Mouse (Mus musculus): ENCODE data around the gene 4930564D02Rik. TPM values are rescaled to one million over a fixed set of nuclear protein-coding genes. Genes with fewer than 3 reads are reported as not detected.

Gene 4930564D02Rik
- total and polyA plus RNA-seq, 3 experiments, result not detected

DNA sequence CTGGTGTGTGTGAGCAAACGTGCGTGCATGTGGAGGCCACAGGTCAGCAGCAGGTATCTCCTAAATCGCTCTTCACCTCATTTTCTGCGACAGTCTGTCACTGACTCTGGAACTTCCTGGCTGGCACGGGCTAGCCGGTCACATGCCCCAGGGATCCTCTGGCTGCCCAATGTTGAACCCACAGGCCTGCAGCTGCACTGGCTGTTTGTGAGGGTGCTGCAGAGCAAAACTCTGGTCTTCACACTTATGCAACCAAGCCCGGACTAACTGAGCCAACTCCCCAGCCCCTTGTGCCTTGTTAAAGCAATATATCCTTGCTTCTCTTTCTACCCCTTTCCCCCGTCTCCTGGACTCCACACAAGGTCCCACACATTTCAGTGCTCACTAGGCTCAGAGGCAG is 19.0 kb upstream of the 4930564D02Rik start:
- DNase-seq (ENCODE audit: low spot score), result no peak
- Histone ChIP-seq H3K4me3 (ENCODE audit: low read depth, low read length) (no peak overlapping the region), H3K27me3 (ENCODE audit: insufficient read depth, low read length) (peaks cover 9% of the 10 kb centered on the region; the same call in 1 of the 2 replicates), H3K4me1 (ENCODE audit: insufficient read depth, low read depth, low read length) (0 out of 2 replicates have a peak, but pooled peaks cover 2% of the 10 kb centered on the region), H3K36me3 (replicated peaks) (no peaks in the 10 kb centered on the region), H3K9me3 (replicated peaks) (no peaks in the 10 kb centered on the region)
- no peak for ATAC-seq (ENCODE audit: extremely low read depth, insufficient number of reproducible peaks, low FRiP score, poor library complexity, severe bottlenecking)
- TF ChIP-seq GATA2 (IDR thresholded peaks at IDR 0.05; ENCODE audit: borderline replicate concordance, low read depth, low read length) (no peak), TAL1 (conservative IDR thresholded peaks at IDR 0.05; ENCODE audit: low read depth, low read length) (no peak), CTCF (IDR thresholded peaks at IDR 0.05; ENCODE audit: low read depth, low read length) (no peak), POLR2AphosphoS5 (IDR thresholded peaks at IDR 0.05; ENCODE audit: insufficient replicate concordance, low read depth, low read length) (no peak), GATA1 (IDR thresholded peaks at IDR 0.05; ENCODE audit: borderline replicate concordance, low read length) (no peak)

DNA sequence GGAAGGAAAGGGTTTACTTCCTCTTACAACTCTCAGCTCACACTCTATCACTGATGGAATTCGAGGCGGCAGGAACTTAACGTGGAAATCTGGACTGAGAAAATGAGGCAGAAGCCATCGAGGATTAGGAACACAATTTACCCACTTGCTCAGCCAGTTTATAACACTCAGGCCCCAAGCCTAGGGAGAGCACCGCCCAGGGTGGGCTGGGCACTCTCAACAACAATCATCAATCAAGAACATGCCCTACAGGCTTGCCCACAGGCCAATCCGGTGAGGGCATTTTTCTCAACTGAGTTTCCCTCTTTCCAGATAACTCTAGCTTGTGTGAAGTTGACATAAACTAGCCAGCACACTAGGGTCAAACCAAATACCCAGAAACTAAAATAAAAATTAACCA is 16.8 kb upstream of the 4930564D02Rik start:
- H3K27me3 ChIP-seq (ENCODE audit: insufficient read depth, low read length), result peaks cover 14% of the 10 kb centered on the region; the same call in 1 of the 2 replicates
- H3K4me3 ChIP-seq (ENCODE audit: low read depth, low read length), result no peak overlapping the region
- 0 out of 2 replicates have a peak, but pooled peaks cover 7% of the 10 kb centered on the region for H3K4me1 ChIP-seq (ENCODE audit: insufficient read depth, low read depth, low read length)
- no peak for DNase-seq (ENCODE audit: low spot score)
- no peak for ATAC-seq (ENCODE audit: extremely low read depth, insufficient number of reproducible peaks, low FRiP score, poor library complexity, severe bottlenecking)
- no peaks in the 10 kb centered on the region for H3K36me3 ChIP-seq (replicated peaks)
- no peaks in the 10 kb centered on the region for H3K9me3 ChIP-seq (replicated peaks)
- TF ChIP-seq GATA1 (IDR thresholded peaks at IDR 0.05; ENCODE audit: borderline replicate concordance, low read length), result no peak
- no peak for TF ChIP-seq GATA2 (IDR thresholded peaks at IDR 0.05; ENCODE audit: borderline replicate concordance, low read depth, low read length)
- no peak for TF ChIP-seq CTCF (IDR thresholded peaks at IDR 0.05; ENCODE audit: low read depth, low read length)
- no peak for TF ChIP-seq POLR2AphosphoS5 (IDR thresholded peaks at IDR 0.05; ENCODE audit: insufficient replicate concordance, low read depth, low read length)
- TF ChIP-seq TAL1 (conservative IDR thresholded peaks at IDR 0.05; ENCODE audit: low read depth, low read length), result no peak

DNA sequence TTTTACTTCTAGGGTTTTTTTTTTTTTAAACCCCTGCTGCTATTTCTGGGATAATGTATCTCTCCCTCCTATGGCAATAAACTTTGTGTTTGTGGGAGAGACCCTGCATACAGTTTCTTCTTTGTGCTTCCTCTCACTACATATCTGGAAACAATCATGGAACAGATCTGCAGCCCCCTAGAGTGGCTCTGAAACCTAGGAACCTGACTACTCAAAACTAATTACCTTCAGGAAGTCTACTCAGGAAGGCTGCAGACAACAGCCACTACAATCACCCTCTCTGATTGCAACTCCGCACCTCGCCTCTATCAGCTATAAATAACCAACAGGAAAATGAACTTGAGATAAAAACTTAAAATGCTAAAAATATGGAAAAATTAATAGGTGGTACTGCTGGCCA is 15.5 kb upstream of the 4930564D02Rik start:
- Histone ChIP-seq H3K4me1 (ENCODE audit: insufficient read depth, low read depth, low read length) (0 out of 2 replicates have a peak, but pooled peaks cover 7% of the 10 kb centered on the region), H3K27me3 (ENCODE audit: insufficient read depth, low read length) (peaks cover 12% of the 10 kb centered on the region; the same call in 1 of the 2 replicates), H3K4me3 (ENCODE audit: low read depth, low read length) (no peak overlapping the region), H3K9me3 (replicated peaks) (no peaks in the 10 kb centered on the region), H3K36me3 (replicated peaks) (no peaks in the 10 kb centered on the region)
- ATAC-seq (ENCODE audit: extremely low read depth, insufficient number of reproducible peaks, low FRiP score, poor library complexity, severe bottlenecking) (no peak), DNase-seq (ENCODE audit: low spot score) (no peak)
- no peak for TF ChIP-seq POLR2AphosphoS5 (IDR thresholded peaks at IDR 0.05; ENCODE audit: insufficient replicate concordance, low read depth, low read length)
- TF ChIP-seq GATA1 (IDR thresholded peaks at IDR 0.05; ENCODE audit: borderline replicate concordance, low read length), result no peak
- TF ChIP-seq CTCF (IDR thresholded peaks at IDR 0.05; ENCODE audit: low read depth, low read length), result no peak
- TF ChIP-seq GATA2 (IDR thresholded peaks at IDR 0.05; ENCODE audit: borderline replicate concordance, low read depth, low read length), result no peak
- TF ChIP-seq TAL1 (conservative IDR thresholded peaks at IDR 0.05; ENCODE audit: low read depth, low read length), result no peak

DNA sequence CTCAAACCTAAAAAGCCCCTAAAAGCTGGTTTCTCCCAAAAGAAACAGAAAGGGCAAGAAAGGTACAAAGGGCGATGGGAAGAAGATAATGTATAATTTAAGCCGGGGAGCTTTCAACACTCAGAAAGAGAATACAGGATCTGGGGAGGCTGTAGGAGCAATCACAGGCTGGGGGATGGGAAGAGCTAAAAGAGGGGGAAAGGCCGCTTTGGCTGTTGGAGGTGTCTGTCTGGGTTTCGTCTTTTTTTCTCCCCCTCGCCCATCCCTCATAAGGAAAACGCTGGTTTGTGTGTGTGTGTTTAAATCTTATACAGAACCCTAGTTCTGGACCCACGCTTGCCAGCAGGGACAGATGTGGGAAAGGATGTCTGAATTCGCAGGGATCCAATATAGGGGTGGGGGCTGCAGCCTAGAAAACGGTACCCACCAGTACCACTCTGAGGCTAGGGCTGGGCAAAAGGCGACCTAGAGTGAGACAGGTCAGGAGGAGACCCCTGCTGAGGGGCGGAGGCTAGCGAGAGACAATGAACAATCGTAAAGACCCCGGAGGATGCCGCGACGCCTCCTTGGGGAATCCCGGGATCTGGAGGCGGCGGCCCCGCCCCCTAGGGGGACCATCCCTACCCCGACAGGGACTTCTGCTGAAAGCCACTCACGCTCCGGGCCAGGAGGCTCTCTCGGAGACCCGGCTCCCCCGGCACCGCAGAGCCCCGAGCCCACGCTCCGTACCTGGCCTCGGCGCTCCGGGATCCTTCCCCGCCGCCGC is 14.3 kb upstream of the 4930564D02Rik start:
- H3K27me3 ChIP-seq (ENCODE audit: insufficient read depth, low read length), result peaks cover 12% of the 10 kb centered on the region; the same call in 1 of the 2 replicates
- no peak for ATAC-seq (ENCODE audit: extremely low read depth, insufficient number of reproducible peaks, low FRiP score, poor library complexity, severe bottlenecking)
- TF ChIP-seq POLR2AphosphoS5 (IDR thresholded peaks at IDR 0.05; ENCODE audit: insufficient replicate concordance, low read depth, low read length) (no peak), TAL1 (conservative IDR thresholded peaks at IDR 0.05; ENCODE audit: low read depth, low read length) (no peak)

DNA sequence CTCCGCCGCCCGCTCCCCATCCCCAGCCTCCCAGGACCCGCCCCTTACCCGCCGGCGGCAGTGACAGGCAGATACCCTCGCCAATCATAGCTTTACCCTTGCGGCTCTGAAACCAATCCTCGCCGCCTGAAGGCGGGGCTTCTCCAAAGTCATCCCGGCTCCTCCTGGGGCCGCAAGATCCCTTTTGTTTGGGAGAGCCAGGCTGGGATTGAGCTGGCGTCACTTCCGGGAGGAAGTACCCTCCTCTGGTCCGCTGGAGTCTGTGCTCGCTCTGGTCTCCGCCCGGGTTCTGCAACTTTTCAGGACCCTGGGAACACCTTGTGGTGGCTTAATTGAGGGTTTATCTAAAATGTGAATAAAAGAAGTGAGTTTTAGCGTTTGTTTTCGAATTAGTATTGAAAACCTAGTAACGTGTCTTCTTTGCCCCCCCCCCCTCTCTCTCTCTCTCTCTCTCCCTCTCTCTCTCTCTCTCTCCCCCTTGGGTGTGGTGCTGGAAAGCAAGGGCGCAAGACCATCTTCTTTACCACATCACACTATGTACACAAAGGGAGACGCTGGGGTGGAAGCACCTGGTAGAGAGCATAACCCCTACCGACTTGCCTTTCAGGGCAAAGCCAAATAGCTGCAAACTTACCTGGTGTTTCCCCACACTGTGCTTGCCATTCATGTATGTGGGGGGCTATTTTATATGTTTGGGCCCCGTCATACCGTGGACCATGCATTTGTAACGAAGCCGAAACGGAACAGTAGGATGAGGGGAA is 13.5 kb upstream of the 4930564D02Rik start, which contains the start of gene Cttnbp2nl:
Gene Cttnbp2nl, minus strand, starts transcription at position 210 of the 761 bp plus-strand sequence.
- ATAC-seq (ENCODE audit: extremely low read depth, insufficient number of reproducible peaks, low FRiP score, poor library complexity, severe bottlenecking) (peak; percentile 49), DNase-seq (ENCODE audit: low spot score) (peak; percentile 7)
- Histone ChIP-seq H3K27me3 (ENCODE audit: insufficient read depth, low read length) (peaks cover 9% of the 10 kb centered on the region; the same call in 1 of the 2 replicates), H3K4me1 (ENCODE audit: insufficient read depth, low read depth, low read length) (0 out of 2 replicates have a peak, but pooled peaks cover 7% of the 10 kb centered on the region), H3K4me3 (ENCODE audit: low read depth, low read length) (peak within 1 kb of the TSS; percentile 23; the same call in 1 of the 2 replicates), H3K9me3 (replicated peaks) (no peaks in the 10 kb centered on the region), H3K36me3 (replicated peaks) (no peaks in the 10 kb centered on the region)
- no peak for TF ChIP-seq GATA1 (IDR thresholded peaks at IDR 0.05; ENCODE audit: borderline replicate concordance, low read length)
- no peak for TF ChIP-seq TAL1 (conservative IDR thresholded peaks at IDR 0.05; ENCODE audit: low read depth, low read length)
- TF ChIP-seq GATA2 (IDR thresholded peaks at IDR 0.05; ENCODE audit: borderline replicate concordance, low read depth, low read length), result no peak
- no peak for TF ChIP-seq CTCF (IDR thresholded peaks at IDR 0.05; ENCODE audit: low read depth, low read length)
- no peak for TF ChIP-seq POLR2AphosphoS5 (IDR thresholded peaks at IDR 0.05; ENCODE audit: insufficient replicate concordance, low read depth, low read length)

More for the DNA sequence above, 14.3 kb upstream of the 4930564D02Rik start:
- H3K4me3 ChIP-seq (ENCODE audit: low read depth, low read length), result peak overlapping the region; percentile 23; the same call in 1 of the 2 replicates
- H3K9me3 ChIP-seq (replicated peaks), result no peaks in the 10 kb centered on the region
- H3K36me3 ChIP-seq (replicated peaks), result no peaks in the 10 kb centered on the region
- DNase-seq (ENCODE audit: low spot score), result no peak
- 0 out of 2 replicates have a peak, but pooled peaks cover 7% of the 10 kb centered on the region for H3K4me1 ChIP-seq (ENCODE audit: insufficient read depth, low read depth, low read length)

DNA sequence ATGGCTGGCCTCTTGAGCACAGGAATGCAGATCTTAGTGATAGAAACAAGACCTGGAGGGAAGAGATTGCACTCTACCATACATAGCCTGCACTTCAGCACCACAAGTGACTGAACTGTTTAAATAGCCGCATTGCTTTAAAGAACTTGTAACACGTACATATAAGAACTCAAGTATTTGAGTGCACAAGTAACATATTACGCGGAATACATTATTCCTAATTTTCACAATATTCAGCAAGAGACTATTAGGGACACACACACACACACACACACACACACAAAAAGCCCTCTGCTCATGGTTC is 13.0 kb upstream of the 4930564D02Rik start:
- H3K36me3 ChIP-seq (replicated peaks), result no peaks in the 10 kb centered on the region
- peaks cover 9% of the 10 kb centered on the region; the same call in 1 of the 2 replicates for H3K27me3 ChIP-seq (ENCODE audit: insufficient read depth, low read length)
- no peak for TF ChIP-seq TAL1 (conservative IDR thresholded peaks at IDR 0.05; ENCODE audit: low read depth, low read length)
- no peak for TF ChIP-seq POLR2AphosphoS5 (IDR thresholded peaks at IDR 0.05; ENCODE audit: insufficient replicate concordance, low read depth, low read length)
- TF ChIP-seq GATA1 (IDR thresholded peaks at IDR 0.05; ENCODE audit: borderline replicate concordance, low read length), result no peak
- no peak for TF ChIP-seq GATA2 (IDR thresholded peaks at IDR 0.05; ENCODE audit: borderline replicate concordance, low read depth, low read length)
- no peak for TF ChIP-seq CTCF (IDR thresholded peaks at IDR 0.05; ENCODE audit: low read depth, low read length)
- H3K9me3 ChIP-seq (replicated peaks), result no peaks in the 10 kb centered on the region
- H3K4me3 ChIP-seq (ENCODE audit: low read depth, low read length), result no peak overlapping the region
- ATAC-seq (ENCODE audit: extremely low read depth, insufficient number of reproducible peaks, low FRiP score, poor library complexity, severe bottlenecking), result no peak
- H3K4me1 ChIP-seq (ENCODE audit: insufficient read depth, low read depth, low read length), result 0 out of 2 replicates have a peak, but pooled peaks cover 8% of the 10 kb centered on the region
- DNase-seq (ENCODE audit: low spot score), result no peak

All from G1E (cell line).